Mouse (Mus musculus): ENCODE data around the gene Srsf12. TPM values are rescaled to one million over a fixed set of nuclear protein-coding genes. Genes with fewer than 3 reads are reported as not detected.

The Srsf12 gene
- polyA plus RNA-seq, 1 experiment from 2014 or later, result 4.7 TPM

DNA sequence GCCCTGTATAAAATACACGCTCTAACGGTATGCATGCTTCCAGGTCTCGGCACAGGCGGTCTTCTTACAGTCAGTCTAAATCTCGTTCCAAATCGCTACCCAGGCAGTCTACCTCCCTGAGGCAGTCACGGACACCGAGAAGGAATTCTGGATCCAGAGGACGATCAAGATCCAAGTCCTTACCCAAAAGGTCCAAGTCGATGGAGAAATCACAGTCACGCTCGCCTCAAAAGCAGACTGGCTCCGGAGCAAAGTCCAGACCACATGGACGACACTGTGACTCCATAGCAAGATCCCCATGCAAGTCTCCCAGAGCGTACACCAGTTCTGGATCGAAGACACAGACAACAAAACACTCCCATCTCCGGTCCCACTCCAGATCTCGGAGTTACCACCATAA is 22.1 kb downstream of the Srsf12 start:
- Histone ChIP-seq H3K36me3 (no peaks in the 10 kb centered on the region), H3K27me3 (ENCODE audit: low read depth, poor library complexity, severe bottlenecking) (no peaks in the 10 kb centered on the region), H3K9me3 (replicated peaks) (no peaks in the 10 kb centered on the region), H3K4me3 (no peak overlapping the region), H3K4me1 (no peaks in the 10 kb centered on the region), H3K27ac (replicated peaks) (no peak overlapping the region)
- DNase-seq (ENCODE audit: low spot score), result no peak
- WGBS, result 93% methylated on average over 18 of the region's 18 CpGs

DNA sequence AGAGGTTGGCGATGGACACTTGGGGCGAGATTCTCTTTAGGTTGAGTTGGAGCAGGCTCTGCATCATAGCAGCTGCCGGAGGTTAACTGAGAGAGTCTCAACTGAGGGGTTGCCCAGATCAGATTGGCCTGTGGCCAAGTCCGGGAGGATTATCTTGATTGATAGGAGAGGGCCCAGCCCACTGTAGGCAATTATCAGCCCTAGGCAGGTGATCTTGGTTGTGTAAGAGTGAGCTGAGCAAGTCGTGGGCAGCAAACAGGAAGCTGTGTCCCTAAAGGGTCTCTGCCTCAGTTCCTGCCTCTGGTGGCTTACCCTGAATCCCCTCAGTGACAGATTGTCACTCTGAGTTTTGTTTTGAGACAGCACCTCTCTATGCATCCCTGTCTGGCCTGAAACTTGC is 33.7 kb downstream of the Srsf12 start:
- Histone ChIP-seq H3K9me3 (replicated peaks) (no peaks in the 10 kb centered on the region), H3K36me3 (peaks cover 43% of the 10 kb centered on the region), H3K4me3 (no peak overlapping the region), H3K4me1 (peaks cover 17% of the 10 kb centered on the region), H3K27ac (replicated peaks) (no peak overlapping the region), H3K27me3 (ENCODE audit: low read depth, poor library complexity, severe bottlenecking) (no peaks in the 10 kb centered on the region)
- 73% methylated on average over 5 of the region's 5 CpGs for WGBS
- DNase-seq (ENCODE audit: low spot score), result no peak

DNA sequence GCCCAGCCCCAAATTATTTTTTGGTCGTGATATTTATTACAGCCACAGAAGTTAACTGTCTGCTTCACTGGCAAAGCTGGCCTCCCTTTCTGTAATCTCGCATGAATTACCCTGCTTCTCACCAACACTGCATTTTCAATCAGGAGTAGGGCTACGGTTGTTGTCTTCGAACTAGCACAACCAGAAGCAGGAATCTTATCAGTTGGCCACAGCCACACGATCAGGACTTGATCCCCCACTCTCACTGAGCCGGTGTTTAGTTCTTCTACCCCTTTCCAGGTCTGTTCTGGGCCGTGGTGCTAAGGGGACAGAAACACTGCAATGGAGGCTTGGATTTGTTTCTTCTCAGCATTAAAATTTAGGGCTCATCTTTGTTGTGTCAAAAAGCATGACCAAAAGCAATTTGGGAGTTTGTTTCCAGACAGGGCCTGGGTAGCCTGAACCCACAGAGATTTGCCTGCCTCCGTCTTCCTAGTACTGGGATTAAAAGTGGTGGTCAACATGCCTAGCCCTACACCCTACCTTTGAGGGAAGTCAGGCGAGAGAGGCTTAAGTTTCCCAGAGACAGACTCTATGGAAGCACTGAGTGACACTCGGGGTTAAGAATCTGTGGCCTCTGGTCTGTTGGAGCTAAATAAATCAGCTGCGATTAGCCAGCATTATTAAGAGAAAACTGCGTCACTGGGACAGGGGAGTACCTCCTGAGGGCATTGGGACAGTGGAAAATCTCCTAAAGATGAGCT is 34.4 kb downstream of the Srsf12 start:
- DNase-seq (ENCODE audit: low spot score), result no peak
- Histone ChIP-seq H3K27ac (replicated peaks) (no peak overlapping the region), H3K4me1 (peaks cover 17% of the 10 kb centered on the region), H3K36me3 (peaks cover 43% of the 10 kb centered on the region), H3K4me3 (no peak overlapping the region), H3K9me3 (replicated peaks) (no peaks in the 10 kb centered on the region), H3K27me3 (ENCODE audit: low read depth, poor library complexity, severe bottlenecking) (no peaks in the 10 kb centered on the region)
- 83% methylated on average over 12 of the region's 12 CpGs for WGBS

DNA sequence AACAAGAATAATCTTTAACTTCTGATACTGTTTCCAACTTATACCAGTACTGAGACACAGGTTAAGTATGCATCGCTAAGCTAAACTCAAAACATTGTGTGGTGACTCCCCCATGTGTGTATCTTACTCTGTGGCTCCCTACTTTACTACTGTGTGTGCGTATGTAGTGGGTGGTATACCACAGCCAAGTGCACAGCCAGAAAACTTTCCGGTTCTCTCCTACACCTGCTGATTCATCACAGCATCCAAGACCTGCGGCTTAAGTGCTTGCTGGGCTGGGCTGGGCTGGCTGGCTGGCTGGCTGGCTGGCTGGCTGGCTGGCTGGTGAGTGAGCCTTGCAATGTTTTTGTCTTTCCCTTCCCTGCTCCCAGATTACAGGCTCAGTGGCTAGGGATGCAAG is 35.1 kb downstream of the Srsf12 start:
- Histone ChIP-seq H3K4me3 (no peak overlapping the region), H3K9me3 (replicated peaks) (no peaks in the 10 kb centered on the region)
- WGBS, result 86% methylated on average over 4 of the region's 4 CpGs

DNA sequence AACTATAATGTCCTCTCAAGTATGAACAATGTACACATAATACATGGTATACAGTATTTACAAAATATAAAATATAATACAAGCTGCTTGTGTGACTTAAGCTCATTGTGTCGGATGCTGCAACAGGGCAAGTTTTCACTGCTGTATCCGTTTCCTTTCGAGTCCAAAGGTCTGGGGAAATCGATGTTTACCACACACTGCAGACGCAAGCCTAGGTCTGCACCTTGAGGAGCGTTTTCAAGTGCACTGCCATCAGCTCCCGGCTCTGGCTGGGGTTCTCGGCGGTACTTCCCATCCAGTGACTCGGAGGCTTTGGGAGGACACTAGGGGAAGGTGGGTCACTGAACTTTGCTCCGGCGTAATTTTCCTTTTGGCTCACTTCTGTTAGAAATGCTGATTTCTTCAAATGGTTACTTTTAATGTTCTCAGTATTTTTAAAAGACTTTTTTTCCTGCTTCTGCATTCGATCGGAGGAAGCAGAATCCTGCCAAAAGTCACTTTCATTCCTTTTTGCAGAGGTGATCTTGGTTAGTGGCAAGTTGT is 37.1 kb downstream of the Srsf12 start:
- Histone ChIP-seq H3K27ac (replicated peaks) (no peak overlapping the region), H3K9me3 (replicated peaks) (no peaks in the 10 kb centered on the region), H3K36me3 (peaks cover 43% of the 10 kb centered on the region), H3K27me3 (ENCODE audit: low read depth, poor library complexity, severe bottlenecking) (no peaks in the 10 kb centered on the region), H3K4me3 (peak overlapping the region; percentile 99), H3K4me1 (peaks cover 29% of the 10 kb centered on the region)
- no peak for DNase-seq (ENCODE audit: low spot score)
- WGBS, result 94% methylated on average over 14 of the region's 14 CpGs

More for the DNA sequence above, 35.1 kb downstream of the Srsf12 start:
- H3K27me3 ChIP-seq (ENCODE audit: low read depth, poor library complexity, severe bottlenecking), result no peaks in the 10 kb centered on the region
- H3K27ac ChIP-seq (replicated peaks), result no peak overlapping the region
- peaks cover 19% of the 10 kb centered on the region for H3K4me1 ChIP-seq
- DNase-seq (ENCODE audit: low spot score), result no peak
- peaks cover 43% of the 10 kb centered on the region for H3K36me3 ChIP-seq

DNA sequence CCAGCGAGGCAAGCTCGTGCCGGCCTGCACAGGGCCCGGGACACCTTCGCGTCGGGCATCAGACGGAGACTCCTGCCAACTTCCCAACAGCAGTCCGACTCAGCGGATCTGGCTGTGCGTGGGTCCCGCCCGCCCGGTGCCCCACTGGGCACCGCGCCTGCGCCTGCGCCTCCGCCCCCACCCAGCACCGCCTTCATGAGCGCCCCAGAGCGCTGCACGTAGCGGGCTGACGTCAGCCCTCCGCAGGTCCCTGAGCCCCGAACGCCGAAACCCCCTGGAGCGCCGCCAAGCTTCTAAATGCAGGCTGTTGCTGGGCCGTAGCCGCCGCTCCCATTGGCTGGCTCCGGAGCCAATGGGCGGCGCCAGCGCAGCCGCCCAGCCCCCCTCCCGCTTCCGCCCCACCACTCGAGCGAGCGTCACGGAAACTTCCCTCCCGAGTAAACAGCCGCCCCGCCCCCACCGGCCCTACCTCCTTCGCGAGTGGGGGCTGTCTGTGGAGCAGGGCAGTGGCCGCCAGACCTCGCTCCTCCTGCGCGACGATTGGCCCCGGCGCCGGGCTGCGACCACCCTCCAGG is 38.8 kb downstream of the Srsf12 start:
- peaks cover 38% of the 10 kb centered on the region for H3K36me3 ChIP-seq
- H3K4me1 ChIP-seq, result peaks cover 27% of the 10 kb centered on the region
- peak overlapping the region; percentile 99 for H3K4me3 ChIP-seq
- no peaks in the 10 kb centered on the region for H3K27me3 ChIP-seq (ENCODE audit: low read depth, poor library complexity, severe bottlenecking)
- H3K9me3 ChIP-seq (replicated peaks), result no peaks in the 10 kb centered on the region
- under 1% methylated on average over 59 of the region's 60 CpGs for WGBS
- peak overlapping the region; percentile 100 for H3K27ac ChIP-seq (replicated peaks)
- peak; percentile 96 for DNase-seq (ENCODE audit: low spot score)

DNA sequence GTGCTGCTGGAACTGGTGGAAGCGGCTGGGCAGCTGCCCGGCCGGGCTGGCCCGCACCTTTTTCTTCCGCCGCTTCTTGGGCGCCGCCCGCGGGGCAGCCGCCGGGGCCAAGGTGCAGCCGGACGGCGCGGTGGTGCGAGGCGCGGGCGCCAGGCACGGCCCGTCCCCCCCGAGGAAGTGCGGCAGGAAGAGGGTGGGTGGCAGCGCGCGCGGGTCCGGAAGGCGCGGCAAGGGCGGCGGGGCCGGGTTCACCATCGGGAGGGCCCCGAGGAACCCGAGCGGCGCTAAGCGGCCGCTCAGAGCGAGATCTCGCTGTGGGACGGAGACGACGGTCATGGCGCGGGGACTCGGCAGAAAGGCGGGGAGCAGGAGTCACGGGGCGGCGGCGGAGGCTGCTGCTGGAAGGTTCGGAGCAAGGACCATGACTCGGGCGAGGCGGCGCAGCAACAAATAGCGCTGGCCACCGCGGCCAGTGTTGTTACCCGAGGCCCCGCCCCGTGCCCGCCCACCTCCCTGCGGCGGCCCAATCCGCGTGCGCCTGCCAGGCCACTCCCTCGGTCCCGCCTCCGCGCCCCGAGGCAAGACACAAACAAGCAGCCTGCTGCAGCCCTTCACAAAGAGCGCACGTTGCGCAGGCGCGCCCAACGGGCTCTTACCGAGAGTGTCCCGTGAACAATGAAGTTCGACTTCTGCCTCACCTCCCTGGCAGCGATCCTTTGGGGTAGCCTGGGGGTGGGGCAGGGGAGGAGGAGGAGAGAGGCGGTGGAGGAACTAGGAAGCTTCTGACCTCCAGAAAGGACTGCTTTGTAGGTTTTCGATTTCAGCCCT is 39.5 kb downstream of the Srsf12 start:
- Histone ChIP-seq H3K27me3 (ENCODE audit: low read depth, poor library complexity, severe bottlenecking) (no peaks in the 10 kb centered on the region), H3K36me3 (peaks cover 31% of the 10 kb centered on the region), H3K4me3 (peak overlapping the region; percentile 99), H3K9me3 (replicated peaks) (no peaks in the 10 kb centered on the region), H3K27ac (replicated peaks) (peak overlapping the region; percentile 100), H3K4me1 (peaks cover 26% of the 10 kb centered on the region)
- WGBS, result under 1% methylated on average over 85 of the region's 88 CpGs
- DNase-seq (ENCODE audit: low spot score), result peak; percentile 99

DNA sequence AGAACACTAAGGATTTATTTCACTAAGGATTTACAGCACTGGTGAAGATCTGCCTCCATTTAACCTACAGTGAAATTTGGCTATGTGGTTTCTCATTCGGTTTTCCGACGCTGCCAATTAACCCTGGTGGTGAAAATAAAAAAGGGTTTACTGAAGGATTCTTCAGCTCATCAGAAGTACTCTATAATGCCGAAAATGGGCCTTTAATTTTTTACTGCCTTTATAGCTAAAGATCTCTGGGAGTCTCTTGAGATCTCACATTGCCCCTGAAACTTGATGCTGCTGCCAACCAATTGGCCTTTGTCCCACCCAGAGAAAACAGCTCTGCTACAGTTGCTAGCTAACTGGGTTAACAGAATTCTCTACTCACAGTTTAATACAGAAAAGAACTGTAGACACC is 40.1 kb downstream of the Srsf12 start:
- peak overlapping the region; percentile 100 for H3K27ac ChIP-seq (replicated peaks)
- DNase-seq (ENCODE audit: low spot score), result no peak
- H3K4me3 ChIP-seq, result peak overlapping the region; percentile 99
- WGBS, result 6% methylated on average over 4 of the region's 4 CpGs
- H3K9me3 ChIP-seq (replicated peaks), result no peaks in the 10 kb centered on the region
- peaks cover 25% of the 10 kb centered on the region for H3K36me3 ChIP-seq
- H3K27me3 ChIP-seq (ENCODE audit: low read depth, poor library complexity, severe bottlenecking), result no peaks in the 10 kb centered on the region
- H3K4me1 ChIP-seq, result peaks cover 24% of the 10 kb centered on the region

DNA sequence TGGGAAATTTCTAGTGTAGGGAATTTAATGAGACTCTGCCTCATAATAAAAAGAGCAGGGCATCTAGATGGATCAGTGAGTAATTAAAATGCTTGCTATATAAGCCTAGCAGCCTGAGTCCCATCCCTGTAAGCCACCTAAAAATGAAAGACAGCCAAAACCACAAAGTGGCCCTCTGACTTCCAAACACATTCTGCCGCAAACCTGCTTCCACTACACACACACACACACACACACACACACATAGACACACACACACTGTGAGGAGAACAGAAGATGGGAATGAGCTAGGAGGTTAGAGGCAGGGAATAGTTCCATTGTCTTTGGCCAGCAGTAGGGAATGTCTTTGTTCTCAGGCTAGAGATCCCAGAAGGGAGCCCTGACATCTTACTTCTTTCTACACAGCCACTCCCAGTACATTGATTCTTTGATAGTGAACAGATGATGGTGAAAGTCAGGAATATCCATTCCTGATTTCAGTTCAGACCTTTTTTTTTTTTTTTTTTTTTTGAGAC is 41.0 kb downstream of the Srsf12 start:
- H3K27ac ChIP-seq (replicated peaks), result peak overlapping the region; percentile 100
- H3K36me3 ChIP-seq, result peaks cover 16% of the 10 kb centered on the region
- no peaks in the 10 kb centered on the region for H3K9me3 ChIP-seq (replicated peaks)
- no peak overlapping the region for H3K4me3 ChIP-seq
- peaks cover 24% of the 10 kb centered on the region for H3K4me1 ChIP-seq
- DNase-seq (ENCODE audit: low spot score), result no peak
- H3K27me3 ChIP-seq (ENCODE audit: low read depth, poor library complexity, severe bottlenecking), result no peaks in the 10 kb centered on the region
- 82% methylated on average over 1 of the region's 1 CpGs for WGBS

DNA sequence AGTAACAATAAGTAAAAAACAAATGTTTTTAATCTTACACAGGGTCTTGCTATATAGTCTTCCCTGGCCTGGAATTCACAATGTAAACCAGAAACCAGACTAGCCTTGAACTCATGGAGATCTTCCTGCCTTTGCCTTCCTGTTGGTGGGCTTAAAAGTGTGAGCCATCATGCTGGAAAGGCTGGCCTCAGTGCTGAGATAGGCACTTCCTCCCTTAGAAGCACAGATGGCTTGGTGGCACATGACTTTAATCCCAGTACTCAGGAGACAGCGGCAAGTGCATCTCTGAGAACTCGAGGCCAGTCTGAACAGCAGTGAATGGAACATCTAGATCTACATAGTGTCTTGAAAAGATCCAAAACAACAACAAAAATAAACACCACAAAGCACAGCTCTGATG is 42.1 kb downstream of the Srsf12 start:
- no peaks in the 10 kb centered on the region for H3K27me3 ChIP-seq (ENCODE audit: low read depth, poor library complexity, severe bottlenecking)
- 86% methylated on average over 2 of the region's 2 CpGs for WGBS
- peaks cover 5% of the 10 kb centered on the region for H3K36me3 ChIP-seq
- H3K9me3 ChIP-seq (replicated peaks), result no peaks in the 10 kb centered on the region
- H3K27ac ChIP-seq (replicated peaks), result no peak overlapping the region
- DNase-seq (ENCODE audit: low spot score), result no peak
- H3K4me3 ChIP-seq, result no peak overlapping the region
- peaks cover 22% of the 10 kb centered on the region for H3K4me1 ChIP-seq

DNA sequence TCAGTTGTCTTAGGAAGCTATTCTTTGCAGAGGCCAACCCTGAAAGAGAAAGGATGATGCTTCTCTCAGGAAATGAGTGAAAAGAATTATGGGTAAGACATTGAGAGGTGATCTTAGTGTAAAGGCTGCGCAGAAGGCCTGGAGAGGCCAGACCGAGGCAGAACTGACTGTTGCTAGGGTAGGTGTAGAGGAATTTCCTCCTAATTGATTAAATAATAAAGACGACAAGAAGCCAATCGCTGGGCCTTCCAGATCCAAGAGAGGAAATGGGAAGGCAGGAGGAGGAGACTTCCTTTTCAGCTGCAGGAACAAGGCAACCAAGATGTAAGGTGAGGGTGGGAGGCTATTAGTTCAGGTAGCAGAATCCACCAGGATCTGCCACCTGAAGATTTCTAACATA is 45.9 kb downstream of the Srsf12 start:
- H3K27me3 ChIP-seq (ENCODE audit: low read depth, poor library complexity, severe bottlenecking), result no peaks in the 10 kb centered on the region
- DNase-seq (ENCODE audit: low spot score), result no peak
- H3K36me3 ChIP-seq, result no peaks in the 10 kb centered on the region
- peaks cover 5% of the 10 kb centered on the region for H3K4me1 ChIP-seq
- H3K4me3 ChIP-seq, result no peak overlapping the region
- H3K27ac ChIP-seq (replicated peaks), result no peak overlapping the region
- WGBS, result 66% methylated on average over 4 of the region's 4 CpGs
- H3K9me3 ChIP-seq (replicated peaks), result no peaks in the 10 kb centered on the region

DNA sequence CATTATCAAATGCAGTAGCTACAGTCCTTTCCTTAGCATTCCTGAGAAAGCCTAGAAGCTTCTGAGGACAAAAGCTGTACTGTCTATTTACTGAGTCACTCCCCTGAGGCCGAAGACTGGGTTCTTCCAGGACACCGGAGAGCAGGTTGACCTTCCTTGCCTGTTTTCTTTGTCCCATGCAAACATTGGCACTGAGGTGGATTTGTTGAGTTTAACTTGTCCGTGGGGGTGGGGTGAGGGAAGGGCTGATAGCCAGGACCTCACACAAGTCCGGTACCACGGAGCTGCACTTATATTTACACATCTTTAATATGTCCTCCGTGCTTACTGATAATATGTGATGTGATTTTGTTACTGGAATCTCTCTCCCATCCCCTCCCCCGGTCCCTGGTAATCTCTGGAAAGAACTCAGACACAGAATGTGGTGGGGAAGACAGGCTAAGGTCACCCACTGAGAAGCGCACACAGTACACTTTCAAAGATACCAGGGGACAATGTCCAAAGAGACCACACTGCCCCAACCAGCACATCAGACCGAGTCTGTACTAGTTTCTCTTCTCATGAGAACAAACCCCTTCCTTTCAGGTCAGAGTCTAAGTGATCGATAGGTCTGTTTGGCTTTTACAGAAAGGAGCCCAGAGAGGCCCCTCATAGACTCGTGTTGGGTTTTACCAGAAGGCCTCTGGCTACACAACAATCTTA is 48.6 kb downstream of the Srsf12 start:
- Histone ChIP-seq H3K4me3 (no peak overlapping the region), H3K9me3 (replicated peaks) (no peaks in the 10 kb centered on the region), H3K27ac (replicated peaks) (no peak overlapping the region), H3K36me3 (no peaks in the 10 kb centered on the region), H3K4me1 (peaks cover 3% of the 10 kb centered on the region; the same call in 1 of the 2 replicates), H3K27me3 (ENCODE audit: low read depth, poor library complexity, severe bottlenecking) (no peaks in the 10 kb centered on the region)
- DNase-seq (ENCODE audit: low spot score), result no peak
- WGBS, result 80% methylated on average over 11 of the region's 11 CpGs

Data from midbrain, embryonic 10.5 days (tissue).